Mouse (Mus musculus): Measurements from ENCODE around the gene Smcr8. TPM values are rescaled to one million over a fixed set of nuclear protein-coding genes. Genes with fewer than 3 reads are reported as not detected.

The Smcr8 gene
- total and polyA plus RNA-seq, 3 experiments: 6.0 to 15.3 (median 13.9) TPM

DNA sequence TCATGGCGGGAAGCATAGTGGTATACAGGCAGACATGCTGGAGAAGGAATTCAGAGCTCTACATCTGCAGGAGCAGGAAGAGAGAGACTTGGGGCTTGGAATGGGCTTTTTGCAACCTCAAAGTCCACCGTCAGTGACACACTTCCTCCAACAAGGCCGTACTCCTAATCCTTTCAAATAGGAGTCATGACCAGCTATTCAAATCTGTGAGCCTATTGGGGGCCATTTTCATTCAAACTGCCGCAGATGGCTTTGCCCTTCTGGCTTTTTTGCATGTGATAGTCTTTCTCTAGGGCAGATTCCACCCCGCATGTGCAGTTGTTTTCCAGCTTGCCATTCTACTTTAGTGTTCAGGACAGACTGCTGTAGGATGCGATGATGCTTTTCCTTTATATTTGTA, 59.6 kb downstream of the Smcr8 start:
- TF ChIP-seq CTCF (IDR thresholded peaks at IDR 0.05) (no peak), EP300 (IDR thresholded peaks at IDR 0.05; ENCODE audit: insufficient read depth, low read depth, low read length) (no peak), POLR2A (IDR thresholded peaks at IDR 0.05; ENCODE audit: insufficient read depth, low read depth, low read length) (no peak)

More for the DNA sequence above, 59.6 kb downstream of the Smcr8 start:
- Histone ChIP-seq H3K27ac (no peak overlapping the region), H3K79me2 (replicated peaks; ENCODE audit: control insufficient read depth, insufficient read depth, low read length) (no peaks in the 10 kb centered on the region), H3K4me1 (ENCODE audit: control insufficient read depth, insufficient read depth, low read length) (peaks cover 1% of the 10 kb centered on the region), H3K9ac (ENCODE audit: low read depth, low read length) (no peak overlapping the region), H3K36me3 (ENCODE audit: control insufficient read depth, insufficient read depth, low read length) (no peaks in the 10 kb centered on the region), H3K4me3 (no peak overlapping the region), H3K27me3 (ENCODE audit: control insufficient read depth, insufficient read depth, low read length) (no peaks in the 10 kb centered on the region)
- 93% methylated on average over 6 of the region's 6 CpGs for WGBS
- intact Hi-C loops (cut with DNase I): no loop called here
- DNase-seq: no peak

Small RNAs within 50 kb of the gene (microRNA-seq; reads per million reads assigned to microRNA genes)
- gene Mir5100: 3.9 to 7.3 reads per million in 2 experiments

Other genes with a start within 250 kb of the Smcr8 start
- gene Alkbh5, start 241.1 kb upstream of the Smcr8 start, total RNA-seq (2021): 10 to 100 TPM; 80.1 to 90.3 TPM
- 24.0 and 36.7 TPM in 2 replicates for gene Alkbh5, start 241.1 kb upstream of the Smcr8 start, polyA plus RNA-seq (2012; rRNA removed)
- 10 to 100 TPM; 11.1 TPM for gene Llgl1, start 77.8 kb upstream of the Smcr8 start, total RNA-seq (2021)
- gene Llgl1, start 77.8 kb upstream of the Smcr8 start, polyA plus RNA-seq (2012; rRNA removed): 23.5 and 25.9 TPM in 2 replicates
- gene Flii, start 50.3 kb upstream of the Smcr8 start, total RNA-seq (2021): 100 to 1,000 TPM; 127 to 130 TPM
- 152 and 168 TPM in 2 replicates for gene Flii, start 50.3 kb upstream of the Smcr8 start, polyA plus RNA-seq (2012; rRNA removed)
- 10 to 100 TPM; 31.1 to 36.2 TPM for gene Mief2, start 49.1 kb upstream of the Smcr8 start, total RNA-seq (2021)
- 34.8 and 42.2 TPM in 2 replicates for gene Mief2, start 49.1 kb upstream of the Smcr8 start, polyA plus RNA-seq (2012; rRNA removed)
- gene Top3a, start 159 bp upstream of the Smcr8 start, total RNA-seq (2021): 1 to 10 TPM; 3.7 to 4.6 TPM
- 3.3 and 3.4 TPM in 2 replicates for gene Top3a, start 159 bp upstream of the Smcr8 start, polyA plus RNA-seq (2012; rRNA removed)
- gene Shmt1, start 34.2 kb downstream of the Smcr8 start, total RNA-seq (2021): 10 to 100 TPM in 1 of 2 experiments, 1 to 10 TPM in 1; 8.4 to 10.5 TPM
- 7.4 TPM in 2 replicates for gene Shmt1, start 34.2 kb downstream of the Smcr8 start, polyA plus RNA-seq (2012; rRNA removed)
- 10 to 100 TPM; 20.6 to 21.0 TPM for gene Dhrs7b, start 53.1 kb downstream of the Smcr8 start, total RNA-seq (2021)
- 14.4 and 22.1 TPM in 2 replicates for gene Dhrs7b, start 53.1 kb downstream of the Smcr8 start, polyA plus RNA-seq (2012; rRNA removed)
- 10 to 100 TPM; 28.3 to 31.4 TPM for gene Tmem11, start 101.7 kb downstream of the Smcr8 start, total RNA-seq (2021)
- gene Tmem11, start 101.7 kb downstream of the Smcr8 start, polyA plus RNA-seq (2012; rRNA removed): 59.6 and 66.7 TPM in 2 replicates
- gene Natd1, start 137.2 kb downstream of the Smcr8 start, total RNA-seq (2021): 10 to 100 TPM; 11.4 to 13.4 TPM
- gene Natd1, start 137.2 kb downstream of the Smcr8 start, polyA plus RNA-seq (2012; rRNA removed): 15.6 and 20.0 TPM in 2 replicates
- 10 to 100 TPM; 71.1 to 79.3 TPM for gene Map2k3, start 154.5 kb downstream of the Smcr8 start, total RNA-seq (2021)
- gene Map2k3, start 154.5 kb downstream of the Smcr8 start, polyA plus RNA-seq (2012; rRNA removed): 56.5 and 56.7 TPM in 2 replicates
- 10 to 100 TPM; 26.7 to 35.7 TPM for gene Kcnj12, start 245.0 kb downstream of the Smcr8 start, total RNA-seq (2021)
- 29.5 and 42.6 TPM in 2 replicates for gene Kcnj12, start 245.0 kb downstream of the Smcr8 start, polyA plus RNA-seq (2012; rRNA removed)